Mouse (Mus musculus): ENCODE measurements around the gene Rundc3b. TPM values are rescaled to one million over a fixed set of nuclear protein-coding genes. Genes with fewer than 3 reads are reported as not detected.

The Rundc3b gene
- polyA plus RNA-seq (2014; fragmentation: Illumina TruSeq; extraction: RNeasy Lipid Tissue Mini Kit (QIAGEN cat#74804); ENCODE audit: low read depth, low replicate concordance) = 0.87 TPM

GRCm38 (mm10) chr5:8622596-8623231 lies at the start of gene Rundc3b:
Gene Rundc3b, minus strand, starts transcription at chr5:8622952.

GRCm38 (mm10) chr5:8659911-8660737 lies 37.4 kb upstream of the Rundc3b start, which contains the start of gene Abcb1a:
Gene Abcb1a, plus strand, starts transcription at chr5:8660077.

Other genes with a start within 250 kb of the Rundc3b start
- gene Dbf4, start 200.2 kb downstream of the Rundc3b start, polyA plus RNA-seq (2014; fragmentation: Illumina TruSeq; extraction: RNeasy Lipid Tissue Mini Kit (QIAGEN cat#74804); ENCODE audit: low read depth, low replicate concordance) = 5.0 TPM
- gene Slc25a40, start 200.1 kb downstream of the Rundc3b start, polyA plus RNA-seq (2014; fragmentation: Illumina TruSeq; extraction: RNeasy Lipid Tissue Mini Kit (QIAGEN cat#74804); ENCODE audit: low read depth, low replicate concordance) = 8.4 TPM
- gene Abcb1a, start 37.1 kb upstream of the Rundc3b start, polyA plus RNA-seq (2014; fragmentation: Illumina TruSeq; extraction: RNeasy Lipid Tissue Mini Kit (QIAGEN cat#74804); ENCODE audit: low read depth, low replicate concordance) = 8.5 TPM
- gene Abcb1b, start 175.2 kb upstream of the Rundc3b start, polyA plus RNA-seq (2014; fragmentation: Illumina TruSeq; extraction: RNeasy Lipid Tissue Mini Kit (QIAGEN cat#74804); ENCODE audit: low read depth, low replicate concordance) = 8.3 TPM

All from adipose tissue, adult 10 weeks (tissue).